Mouse (Mus musculus): ENCODE measurements around the gene Kri1. TPM values are rescaled to one million over a fixed set of nuclear protein-coding genes. Genes with fewer than 3 reads are reported as not detected.

Kri1 gene
- 113 to 143 TPM (median 134 TPM) in 4 replicates for total RNA-seq (2023)

DNA sequence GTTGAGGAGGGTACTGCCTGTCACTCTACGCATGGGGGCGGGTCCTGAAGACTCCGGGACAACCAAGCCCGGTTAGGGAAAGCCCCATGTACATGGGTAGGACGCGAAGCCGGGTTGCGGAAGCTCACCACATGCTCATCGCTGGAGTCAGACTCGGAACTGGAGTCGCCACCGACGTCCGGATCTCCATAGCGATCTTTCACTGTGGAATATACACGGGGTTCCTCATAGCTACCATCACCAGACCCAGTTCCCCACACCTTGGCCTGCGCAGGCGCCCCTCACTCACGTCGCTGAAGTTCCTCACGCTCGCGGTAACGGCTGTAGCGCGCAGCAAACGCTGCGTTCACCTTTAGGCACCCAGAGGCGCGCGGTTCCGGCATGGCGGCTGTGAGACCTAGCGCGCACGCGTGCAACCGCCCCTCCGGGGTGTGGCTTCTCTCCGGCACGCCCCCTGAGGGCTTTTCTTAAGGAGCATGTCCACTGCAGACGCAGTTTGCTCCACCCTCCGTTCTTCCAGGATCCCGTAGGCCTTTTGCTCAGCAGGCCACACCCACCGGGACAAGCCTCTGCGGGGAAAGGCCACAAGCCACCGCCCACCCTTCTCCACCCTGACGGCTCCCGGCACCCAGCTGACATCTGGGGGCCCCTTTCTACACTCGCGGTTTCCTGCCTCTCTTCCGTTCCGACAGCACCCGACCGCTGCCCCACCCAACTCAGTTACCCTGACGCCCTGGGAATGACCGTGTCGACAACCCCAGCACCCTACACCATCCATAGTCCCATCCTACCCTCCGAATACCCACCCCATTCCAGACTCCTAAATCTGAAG lies at the start of gene Kri1:
Kri1 (minus strand) TSS at position 399 of the 832 bp plus-strand sequence.

DNA sequence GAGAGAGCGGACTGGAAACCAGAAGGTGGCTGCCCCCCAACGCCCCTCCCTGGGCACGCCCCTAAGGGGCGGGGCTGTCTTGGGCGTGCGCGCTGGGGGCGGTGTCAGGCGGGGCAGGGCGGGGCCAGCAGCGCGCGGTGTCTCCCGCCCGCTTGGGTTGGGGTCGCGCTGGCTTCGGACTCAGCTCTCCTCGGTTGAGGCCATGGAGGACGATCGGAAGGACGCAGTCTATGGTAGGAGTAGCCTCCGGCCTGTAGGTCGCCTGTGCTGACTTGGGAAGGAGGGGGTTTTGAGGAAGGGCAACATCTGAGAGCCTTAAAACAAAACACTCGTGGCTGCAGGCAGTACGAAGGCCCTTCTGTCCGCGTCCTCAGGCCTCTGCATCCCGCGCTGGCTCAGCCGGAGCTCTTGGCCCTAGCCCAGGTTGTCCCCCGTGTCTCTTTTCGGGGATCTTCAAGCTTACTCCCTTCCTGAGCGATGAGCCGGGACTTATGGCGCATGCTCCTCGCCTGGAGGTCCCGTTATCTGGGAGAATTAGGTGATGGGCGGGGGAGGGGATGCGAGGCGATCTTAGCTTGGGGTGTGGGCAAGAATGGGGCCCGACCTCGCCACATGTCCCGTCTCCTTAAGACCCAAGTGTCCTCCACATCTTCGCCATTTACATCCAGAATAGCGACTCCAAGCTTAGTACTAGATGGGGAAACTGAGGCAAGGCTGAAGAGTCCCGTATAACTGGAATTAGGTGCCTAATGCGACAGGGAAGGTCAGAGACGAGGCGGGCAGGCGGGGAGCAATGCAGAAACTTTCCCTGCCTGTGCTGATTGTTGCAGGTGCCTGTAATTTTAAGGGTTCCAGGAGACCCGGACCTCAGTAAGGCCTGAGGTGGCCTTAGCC lies 33.1 kb upstream of the Kri1 start, which contains the start of gene Slc44a2:
Slc44a2 (plus strand) TSS at position 80 of the 894 bp plus-strand sequence.

DNA sequence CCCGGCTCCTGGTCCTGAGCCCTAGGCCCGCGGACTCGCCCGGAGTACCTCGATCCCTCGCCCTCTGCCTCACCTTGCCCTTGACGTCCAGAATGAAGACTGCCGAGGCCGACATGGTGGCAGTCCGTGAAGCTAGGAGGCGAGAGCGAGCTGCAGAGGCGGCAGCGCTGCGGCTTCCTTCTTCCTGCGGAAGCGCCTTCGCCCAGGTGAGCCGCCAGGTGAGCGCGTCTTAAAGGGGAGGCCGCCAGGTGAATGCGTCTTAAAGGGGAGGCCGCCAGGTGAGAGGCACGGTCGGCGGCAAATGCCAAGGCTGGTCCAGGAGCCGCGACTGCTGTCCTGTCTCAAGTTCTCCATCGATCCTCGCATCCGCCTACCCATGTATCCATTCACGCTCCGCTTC lies 24.4 kb upstream of the Kri1 start, which contains the start of gene Ap1m2:
Ap1m2 (minus strand) TSS at position 204 of the 400 bp plus-strand sequence.

DNA sequence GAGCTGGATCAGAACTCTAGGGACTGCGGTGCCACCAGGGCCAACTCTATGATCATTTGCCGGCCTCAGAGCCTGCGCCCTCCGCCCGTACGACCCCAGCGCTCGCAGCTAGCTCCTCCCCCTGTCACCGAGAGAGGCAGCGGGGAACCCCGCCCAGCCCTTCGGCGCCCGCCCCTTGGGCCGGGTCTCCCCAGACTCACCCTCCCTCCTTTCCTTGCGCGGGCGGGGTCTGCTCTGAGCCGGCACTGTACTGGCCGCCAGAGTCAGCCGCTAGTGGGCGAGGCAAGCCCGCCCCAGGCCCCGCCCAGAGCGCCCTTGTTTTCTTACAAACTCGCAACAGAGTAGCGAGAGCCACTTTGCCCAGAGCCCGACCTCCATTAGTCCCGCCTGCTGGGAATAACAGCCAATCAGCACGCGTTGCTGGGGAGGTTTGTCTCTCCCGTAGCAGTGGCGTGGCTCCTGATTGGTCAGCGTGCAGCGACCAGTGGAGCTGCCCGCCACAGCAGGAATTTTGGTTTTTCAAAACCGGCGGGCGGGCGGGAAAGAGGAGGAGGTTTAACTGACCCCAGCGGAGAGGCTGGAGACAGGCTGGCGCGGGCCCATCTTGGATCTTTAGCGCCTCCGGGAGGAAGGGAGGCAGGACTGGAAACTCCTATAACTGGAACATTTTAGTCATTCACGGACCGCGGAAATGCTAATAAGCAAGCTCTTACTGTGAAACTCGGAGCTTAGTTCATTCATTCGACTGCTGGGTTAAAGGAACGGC lies 3.4 kb upstream of the Kri1 start, which contains the start of gene Cdkn2d:
Cdkn2d (minus strand) TSS at position 386 of the 766 bp plus-strand sequence.

DNA sequence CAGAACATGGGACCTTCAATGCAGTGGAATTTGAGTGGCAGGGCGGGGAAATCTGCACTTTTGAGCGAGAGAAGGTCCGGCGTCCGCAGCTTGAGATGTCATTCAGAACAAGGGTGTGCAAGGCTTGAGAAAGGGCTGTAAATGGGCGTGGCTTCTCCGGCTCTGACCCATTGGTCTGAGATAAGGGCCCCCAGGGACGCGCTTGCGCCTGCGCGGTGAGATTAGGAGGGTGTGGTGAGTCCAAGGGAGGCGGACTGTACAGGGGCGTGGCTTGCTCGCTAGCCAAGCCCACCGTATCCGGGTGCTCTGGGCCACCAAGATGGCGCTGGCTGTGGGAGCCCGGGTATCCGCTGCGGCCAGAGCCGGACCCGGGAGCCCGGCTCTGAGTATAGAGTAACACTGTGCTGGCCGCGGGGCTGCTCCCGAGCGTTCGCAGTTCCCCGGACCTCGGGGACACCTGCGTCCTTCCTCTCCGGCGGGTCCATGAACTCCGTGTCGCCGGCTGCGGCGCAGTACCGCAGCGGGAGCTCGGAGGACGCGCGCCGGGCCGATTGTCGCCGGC lies 22.7 kb downstream of the Kri1 start, which contains the start of gene Atg4d:
Atg4d (plus strand) TSS at position 294 of the 562 bp plus-strand sequence.

DNA sequence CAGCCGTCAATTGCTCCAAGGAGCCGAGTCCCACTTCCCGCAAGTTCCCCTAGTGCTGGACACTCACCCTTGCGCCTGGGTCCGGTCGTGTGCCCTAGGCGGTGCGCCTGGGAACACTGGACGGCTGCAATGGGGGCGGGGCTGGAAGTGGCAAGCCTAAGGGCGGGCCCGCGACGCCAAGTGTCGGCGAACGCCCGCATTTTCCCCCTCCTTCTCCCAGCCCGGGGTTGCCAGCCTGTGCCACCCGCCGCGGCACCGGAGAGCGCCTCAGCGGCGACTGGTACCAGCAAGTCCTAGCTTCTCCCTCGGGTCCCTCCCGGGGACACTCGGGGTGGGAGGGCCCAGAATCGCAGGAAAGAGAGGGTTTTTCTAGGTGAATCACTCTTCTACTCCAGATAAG lies 39.4 kb downstream of the Kri1 start, which contains the start of gene S1pr5:
S1pr5 (minus strand) TSS at position 118 of the 400 bp plus-strand sequence.

DNA sequence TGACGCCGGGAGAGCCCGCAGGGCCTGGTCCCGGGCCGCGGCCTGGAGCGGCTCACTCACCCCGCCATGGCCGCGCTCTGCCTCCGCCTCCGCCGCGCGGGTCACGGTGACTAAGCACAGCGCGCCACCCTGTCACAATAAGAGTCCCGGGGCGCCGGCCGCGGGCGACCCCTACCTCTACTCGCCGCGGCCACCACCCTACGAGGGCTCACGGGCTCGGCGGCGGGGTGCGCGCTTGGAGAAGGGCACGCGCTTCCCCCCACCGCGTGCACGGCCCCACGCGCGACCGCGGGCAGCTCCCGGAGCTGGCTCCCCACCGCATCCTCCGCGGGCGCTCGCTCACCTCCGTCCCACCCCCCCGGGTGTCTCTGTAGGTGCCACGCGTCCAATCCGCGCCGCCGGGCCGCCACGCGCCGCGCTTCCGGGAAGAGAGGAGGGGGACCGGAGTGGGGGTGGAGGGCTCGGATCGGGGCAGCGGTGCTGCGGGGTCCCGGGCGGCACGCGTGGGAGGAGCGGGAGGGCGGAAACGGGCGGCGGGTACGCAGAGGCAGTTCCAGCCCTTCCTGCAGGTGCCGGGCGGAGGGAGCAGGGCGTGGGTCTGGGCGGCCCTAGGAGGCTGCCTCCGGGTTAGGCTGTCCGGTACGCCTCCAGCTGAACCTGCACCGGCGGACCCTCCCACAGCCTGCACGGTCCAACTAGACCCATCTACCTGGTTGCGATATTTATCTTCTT lies 48.9 kb downstream of the Kri1 start, which contains the start of gene Keap1:
Keap1 (minus strand) TSS at position 629 of the 732 bp plus-strand sequence.

Other genes starting within 250 kb of the Kri1 start
- gene Zglp1, start 220.9 kb downstream of the Kri1 start, total RNA-seq (2023), result not detected in 4 replicates
- gene Gm49373, start 214.9 kb downstream of the Kri1 start, total RNA-seq (2023), result 1.3 to 1.9 TPM (median 1.6 TPM) in 4 replicates
- gene Fdx1l, start 214.4 kb downstream of the Kri1 start, total RNA-seq (2023), result 20.9 to 28.2 TPM (median 25.9 TPM) in 4 replicates
- 9.4 to 13.1 TPM (median 9.8 TPM) in 4 replicates for gene Gm38431, start 196.0 kb downstream of the Kri1 start, total RNA-seq (2023)
- 111 to 115 TPM (median 113 TPM) in 4 replicates for gene Raver1, start 196.0 kb downstream of the Kri1 start, total RNA-seq (2023)
- 46.8 to 61.2 TPM (median 51.4 TPM) in 4 replicates for gene Tyk2, start 156.7 kb downstream of the Kri1 start, total RNA-seq (2023)
- 108 to 117 TPM (median 111 TPM) in 4 replicates for gene Cdc37, start 138.0 kb downstream of the Kri1 start, total RNA-seq (2023)
- gene Pde4a, start 122.3 kb downstream of the Kri1 start, total RNA-seq (2023), result 7.8 to 10.5 TPM (median 8.8 TPM) in 4 replicates
- gene Keap1, start 48.6 kb downstream of the Kri1 start, total RNA-seq (2023), result 25.0 to 32.1 TPM (median 29.5 TPM) in 4 replicates
- gene S1pr5, start 39.5 kb downstream of the Kri1 start, total RNA-seq (2023), result 0.24 to 0.36 TPM (median 0.28 TPM) in 3 of 4 replicates, not detected in the other
- gene Atg4d, start 22.7 kb downstream of the Kri1 start, total RNA-seq (2023), result 48.2 to 54.2 TPM (median 52.1 TPM) in 4 replicates
- 24.3 to 26.8 TPM (median 25.0 TPM) in 4 replicates for gene Cdkn2d, start 3.4 kb upstream of the Kri1 start, total RNA-seq (2023)
- 2.0 to 3.0 TPM (median 2.6 TPM) in 4 replicates for gene Ap1m2, start 24.4 kb upstream of the Kri1 start, total RNA-seq (2023)
- gene Slc44a2, start 32.7 kb upstream of the Kri1 start, total RNA-seq (2023), result 311 to 326 TPM (median 324 TPM) in 4 replicates
- 160 to 186 TPM (median 180 TPM) in 4 replicates for gene Ilf3, start 79.9 kb upstream of the Kri1 start, total RNA-seq (2023)
- gene Qtrt1, start 123.9 kb upstream of the Kri1 start, total RNA-seq (2023), result 70.2 to 88.5 TPM (median 84.2 TPM) in 4 replicates
- gene Dnm2, start 136.9 kb upstream of the Kri1 start, total RNA-seq (2023), result 230 to 250 TPM (median 233 TPM) in 4 replicates
- 5.0 to 9.0 TPM (median 6.9 TPM) in 4 replicates for gene Tmed1, start 222.3 kb upstream of the Kri1 start, total RNA-seq (2023)
- 130 to 141 TPM (median 136 TPM) in 4 replicates for gene AB124611, start 238.2 kb upstream of the Kri1 start, total RNA-seq (2023)

Data from B cell, adult 62 days (primary cell).